Mouse (Mus musculus): Measurements from ENCODE around the gene Nup160. TPM values are rescaled to one million over a fixed set of nuclear protein-coding genes. Genes with fewer than 3 reads are reported as not detected.

The Nup160 gene
- polyA plus RNA-seq, 1 experiment from 2014 or later: 53.7 TPM

DNA sequence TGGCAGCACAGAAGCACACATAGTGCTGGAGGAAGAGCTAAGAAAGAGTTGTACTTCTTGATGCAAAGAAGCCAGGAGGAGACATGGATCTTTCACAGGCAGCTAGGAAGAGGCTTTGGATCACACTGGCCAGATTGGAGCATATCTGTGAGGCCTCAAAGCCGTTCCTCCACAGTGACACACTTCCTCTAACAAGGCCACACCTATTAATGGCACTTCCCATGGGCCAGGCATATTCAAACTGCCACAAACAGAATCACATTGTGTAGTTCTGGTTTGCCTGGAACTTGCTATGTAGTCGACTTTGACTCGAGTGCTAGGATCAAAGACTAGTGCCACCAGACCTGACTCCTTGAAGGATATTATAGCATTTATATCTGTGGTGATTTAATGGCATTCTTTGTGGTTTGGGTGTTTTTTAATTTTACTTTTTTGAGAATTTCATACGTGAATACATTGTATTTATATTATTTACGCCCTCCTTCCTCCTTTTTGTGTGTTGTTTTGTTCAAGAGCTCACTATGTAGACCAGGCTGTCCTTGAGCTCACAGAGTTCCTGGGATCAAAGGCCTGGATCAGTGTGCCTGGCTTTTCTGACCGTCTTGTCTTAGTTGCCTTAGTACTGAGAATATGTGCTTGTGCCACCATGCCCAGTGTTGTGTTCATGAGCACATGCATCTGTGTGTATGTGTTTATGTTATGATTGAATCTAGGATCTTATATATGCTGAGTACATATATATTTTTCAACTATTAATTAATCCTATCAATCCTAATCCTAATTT lies 72.9 kb downstream of the Nup160 start:
- Histone ChIP-seq H3K4me1 (peaks cover 18% of the 10 kb centered on the region), H3K4me2 (replicated peaks) (no peak overlapping the region), H3K4me3 (no peak overlapping the region), H3K36me3 (peaks cover 49% of the 10 kb centered on the region), H3K27ac (no peak overlapping the region), H3K27me3 (no peaks in the 10 kb centered on the region), H3K9me3 (no peaks in the 10 kb centered on the region), H3K9ac (no peak overlapping the region)
- WGBS: 81% methylated on average over 6 of the region's 6 CpGs
- no peak for ATAC-seq (ENCODE audit: insufficient number of reproducible peaks, insufficient read depth, low FRiP score, low TSS enrichment)

DNA sequence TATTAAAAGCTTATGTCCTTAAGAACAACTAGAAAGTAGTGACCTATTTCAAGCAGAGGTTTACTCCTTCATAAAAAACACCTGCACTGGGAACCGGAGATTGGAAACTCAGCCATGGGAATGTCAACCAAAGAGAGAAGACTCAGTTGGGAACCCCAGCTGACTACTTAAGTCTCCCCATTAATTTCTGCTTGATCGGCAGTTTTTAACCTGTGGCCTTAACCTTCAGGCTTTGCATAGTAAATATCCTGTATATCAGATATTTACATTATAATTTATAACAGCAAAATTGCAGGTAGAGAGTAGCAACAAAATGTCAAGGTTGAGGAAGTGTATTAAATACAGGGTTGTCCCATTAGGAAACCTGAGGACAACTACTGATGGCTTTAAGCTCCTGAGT lies 76.5 kb downstream of the Nup160 start:
- WGBS: 94% methylated on average over 2 of the region's 2 CpGs
- peaks cover 68% of the 10 kb centered on the region for H3K36me3 ChIP-seq

DNA sequence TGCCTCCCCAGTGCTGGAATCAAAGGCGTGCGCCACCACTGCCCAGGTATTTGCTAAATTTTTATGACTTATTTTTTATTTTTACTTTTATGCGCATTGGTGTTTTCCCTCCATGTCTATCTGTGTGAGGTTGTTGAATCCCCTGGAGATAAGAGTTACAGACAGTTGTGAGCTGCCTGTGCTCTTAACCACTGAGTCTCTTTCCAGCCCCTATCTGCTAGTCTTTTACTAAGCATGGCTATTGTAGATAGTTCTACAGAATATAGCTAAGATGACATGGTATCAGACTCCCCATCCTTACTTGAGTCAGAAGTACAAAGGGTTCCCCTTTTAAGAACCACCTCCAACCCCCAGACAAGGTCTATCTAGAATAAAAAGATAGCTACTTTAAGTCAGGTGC lies 77.2 kb downstream of the Nup160 start:
- no peak for ATAC-seq (ENCODE audit: insufficient number of reproducible peaks, insufficient read depth, low FRiP score, low TSS enrichment)
- peaks cover 73% of the 10 kb centered on the region for H3K36me3 ChIP-seq

More for the DNA sequence above, 76.5 kb downstream of the Nup160 start:
- Histone ChIP-seq H3K27ac (no peak overlapping the region), H3K9ac (no peak overlapping the region), H3K4me1 (0 out of 2 replicates have a peak, but pooled peaks cover 11% of the 10 kb centered on the region), H3K27me3 (no peaks in the 10 kb centered on the region), H3K4me2 (replicated peaks) (no peak overlapping the region), H3K4me3 (no peak overlapping the region), H3K9me3 (no peaks in the 10 kb centered on the region)
- no peak for ATAC-seq (ENCODE audit: insufficient number of reproducible peaks, insufficient read depth, low FRiP score, low TSS enrichment)

DNA sequence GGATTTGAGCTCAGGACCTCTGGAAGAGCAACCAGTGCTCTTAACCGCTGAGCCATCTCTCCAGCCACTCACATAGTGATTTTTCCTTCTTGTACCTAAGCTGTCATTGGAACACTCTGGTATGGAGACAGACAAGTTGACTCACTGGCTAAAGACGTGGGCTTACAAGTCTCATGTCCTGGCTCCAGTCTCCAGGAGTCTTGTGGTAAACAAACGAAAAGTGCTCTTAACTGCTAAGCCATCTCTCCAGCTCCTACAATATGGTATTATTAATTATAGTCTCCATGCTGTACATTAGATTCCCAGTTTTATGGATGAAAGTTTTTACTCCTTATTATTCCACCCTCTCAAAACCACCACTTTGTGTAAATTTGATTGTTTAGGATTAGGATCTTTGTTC lies 88.1 kb downstream of the Nup160 start:
- H3K9ac ChIP-seq: no peak overlapping the region
- no peaks in the 10 kb centered on the region for H3K9me3 ChIP-seq
- H3K27ac ChIP-seq: no peak overlapping the region
- no peak overlapping the region for H3K4me2 ChIP-seq (replicated peaks)
- ATAC-seq (ENCODE audit: insufficient number of reproducible peaks, insufficient read depth, low FRiP score, low TSS enrichment): no peak
- no peaks in the 10 kb centered on the region for H3K27me3 ChIP-seq
- H3K4me1 ChIP-seq: no peaks in the 10 kb centered on the region
- 88% methylated on average over 3 of the region's 3 CpGs for WGBS
- H3K36me3 ChIP-seq: peaks cover 82% of the 10 kb centered on the region
- H3K4me3 ChIP-seq: no peak overlapping the region

More for the DNA sequence above, 77.2 kb downstream of the Nup160 start:
- Histone ChIP-seq H3K27ac (no peak overlapping the region), H3K9ac (no peak overlapping the region), H3K4me3 (no peak overlapping the region), H3K4me1 (0 out of 2 replicates have a peak, but pooled peaks cover 6% of the 10 kb centered on the region), H3K4me2 (replicated peaks) (no peak overlapping the region), H3K27me3 (no peaks in the 10 kb centered on the region), H3K9me3 (no peaks in the 10 kb centered on the region)
- 95% methylated on average over 3 of the region's 3 CpGs for WGBS

DNA sequence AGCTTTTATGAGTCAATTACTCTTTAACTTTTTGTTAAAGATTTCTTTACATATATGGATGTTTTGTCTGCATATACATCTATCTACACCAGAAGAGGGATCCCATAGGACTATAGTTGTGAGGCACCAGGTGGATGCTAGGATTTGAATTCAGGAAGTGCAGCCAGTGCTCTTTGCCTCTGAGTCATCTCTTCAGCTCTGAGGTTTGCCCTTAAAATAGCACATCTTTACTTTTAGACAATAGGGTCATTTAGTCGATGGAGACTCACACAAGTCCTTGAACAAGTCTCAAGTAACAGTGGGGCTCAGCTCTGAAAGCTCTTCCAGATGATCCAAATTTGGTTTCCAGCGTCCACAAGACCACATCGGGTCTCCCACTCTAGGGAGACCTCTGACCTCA lies 104.3 kb downstream of the Nup160 start:
- Histone ChIP-seq H3K36me3 (peaks cover 47% of the 10 kb centered on the region), H3K9ac (no peak overlapping the region), H3K27me3 (no peaks in the 10 kb centered on the region), H3K9me3 (no peaks in the 10 kb centered on the region), H3K4me3 (no peak overlapping the region), H3K4me2 (replicated peaks) (no peak overlapping the region), H3K4me1 (peaks cover 12% of the 10 kb centered on the region), H3K27ac (no peak overlapping the region)
- ATAC-seq (ENCODE audit: insufficient number of reproducible peaks, insufficient read depth, low FRiP score, low TSS enrichment): no peak
- WGBS: 14% methylated on average over 3 of the region's 3 CpGs

DNA sequence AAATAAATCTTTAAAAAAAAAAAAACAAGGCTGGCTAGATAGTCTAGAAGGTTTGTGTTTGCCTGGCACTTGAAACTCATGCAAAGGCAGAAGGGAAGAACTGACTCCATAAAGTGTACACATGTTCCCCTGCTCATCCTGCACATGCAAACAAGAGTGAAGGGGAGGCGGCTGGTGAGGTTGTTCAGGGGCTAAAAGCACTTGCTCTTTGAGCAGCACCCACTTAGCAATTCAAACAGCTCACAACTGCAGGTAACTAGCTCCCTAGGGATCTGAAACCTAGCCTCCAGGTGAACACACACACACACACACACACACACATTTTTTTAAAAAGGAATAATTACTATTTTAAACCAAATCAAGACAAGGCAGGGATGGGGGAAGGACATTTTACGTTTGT lies 104.9 kb downstream of the Nup160 start:
- no peak for ATAC-seq (ENCODE audit: insufficient number of reproducible peaks, insufficient read depth, low FRiP score, low TSS enrichment)
- peak overlapping the region; percentile 97 for H3K4me2 ChIP-seq (replicated peaks)

DNA sequence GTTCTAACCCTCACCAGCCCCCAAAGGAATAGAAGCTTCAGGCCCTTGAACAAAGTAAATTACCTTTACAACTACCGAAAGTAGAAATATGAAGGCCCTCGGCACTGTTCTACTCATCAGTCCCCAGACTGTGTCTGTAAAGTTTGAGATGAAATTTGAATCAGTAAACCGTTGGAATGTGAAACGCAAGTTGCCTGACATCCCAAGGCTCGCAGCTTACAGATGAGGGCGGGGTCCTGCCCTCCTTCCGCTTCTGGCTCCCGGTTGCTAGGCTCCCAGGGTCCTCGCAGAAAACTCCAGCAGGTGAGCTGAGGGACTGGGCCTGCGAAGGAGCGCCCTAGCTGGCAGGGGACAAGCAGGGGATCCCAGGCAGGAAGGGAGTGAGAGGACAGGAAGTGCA lies 105.4 kb downstream of the Nup160 start, which contains the start of gene Agbl2:
Gene Agbl2, plus strand, starts transcription at position 270 of the 400 bp plus-strand sequence.
- peak; percentile 73; the same call in 1 of the 2 replicates for ATAC-seq (ENCODE audit: insufficient number of reproducible peaks, insufficient read depth, low FRiP score, low TSS enrichment)
- Histone ChIP-seq H3K9me3 (no peaks in the 10 kb centered on the region), H3K27me3 (no peaks in the 10 kb centered on the region), H3K27ac (no peak within 1 kb of the TSS), H3K4me3 (peak within 1 kb of the TSS; percentile 46), H3K4me2 (replicated peaks) (peak within 1 kb of the TSS; percentile 97), H3K36me3 (peaks cover 36% of the 10 kb centered on the region), H3K4me1 (peaks cover 12% of the 10 kb centered on the region), H3K9ac (peak within 1 kb of the TSS; percentile 44)
- WGBS: 1% methylated on average over 11 of the region's 11 CpGs

More for the DNA sequence above, 104.9 kb downstream of the Nup160 start:
- Histone ChIP-seq H3K9ac (no peak overlapping the region; the same call in 1 of the 2 replicates), H3K27ac (no peak overlapping the region), H3K4me1 (peaks cover 12% of the 10 kb centered on the region), H3K4me3 (no peak overlapping the region), H3K9me3 (no peaks in the 10 kb centered on the region), H3K27me3 (no peaks in the 10 kb centered on the region), H3K36me3 (peaks cover 41% of the 10 kb centered on the region)
- 32% methylated on average over 2 of the region's 2 CpGs for WGBS

DNA sequence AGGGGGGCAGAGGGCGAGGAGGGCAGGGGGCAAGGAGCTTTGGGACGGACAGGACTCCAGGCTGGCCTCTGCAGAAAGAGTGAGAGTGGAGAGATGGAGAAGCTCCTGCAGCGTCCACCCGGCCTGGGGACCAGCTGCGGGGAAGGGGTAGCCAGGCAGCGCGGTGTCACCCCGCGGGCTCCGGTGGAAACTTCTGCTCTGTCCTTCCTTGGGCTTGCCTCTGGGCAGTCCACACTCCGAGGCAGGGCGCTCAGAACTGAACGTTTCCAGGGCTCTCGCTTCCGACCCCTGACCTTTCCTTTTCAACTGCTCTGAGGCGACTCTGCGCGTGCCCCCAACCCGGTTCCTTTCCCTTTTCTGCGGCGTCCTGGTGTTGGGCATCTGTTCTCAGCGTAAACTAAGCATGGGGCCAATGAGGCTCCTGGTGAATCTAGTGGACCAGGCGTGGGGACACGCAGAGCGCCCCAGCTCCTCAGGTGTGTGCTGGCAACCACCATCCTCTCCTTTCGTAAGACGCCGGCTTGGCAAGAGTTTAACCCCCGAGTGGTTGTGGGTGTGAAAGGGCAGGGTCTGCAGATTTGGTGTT lies 106.0 kb downstream of the Nup160 start:
- 2% methylated on average over 27 of the region's 29 CpGs for WGBS
- ATAC-seq (ENCODE audit: insufficient number of reproducible peaks, insufficient read depth, low FRiP score, low TSS enrichment): peak; percentile 53; the same call in 1 of the 2 replicates
- Histone ChIP-seq H3K4me1 (peaks cover 12% of the 10 kb centered on the region), H3K4me3 (peak overlapping the region; percentile 46), H3K4me2 (replicated peaks) (peak overlapping the region; percentile 97), H3K27ac (no peak overlapping the region), H3K9ac (peak overlapping the region; percentile 44; the same call in 1 of the 2 replicates), H3K27me3 (no peaks in the 10 kb centered on the region), H3K36me3 (peaks cover 30% of the 10 kb centered on the region), H3K9me3 (no peaks in the 10 kb centered on the region)

Other genes with a start within 250 kb of the Nup160 start
- 2.6 and 3.7 TPM in 2 replicates for gene Ptprj, start 96.6 kb upstream of the Nup160 start, polyA plus RNA-seq (2016; fragmentation: Nextera tagmentation; extraction: Ambion mirVana)
- 158 TPM in 2 replicates for gene Fnbp4, start 68.2 kb downstream of the Nup160 start, polyA plus RNA-seq (2016; fragmentation: Nextera tagmentation; extraction: Ambion mirVana)
- gene Agbl2, start 105.5 kb downstream of the Nup160 start, polyA plus RNA-seq (2016; fragmentation: Nextera tagmentation; extraction: Ambion mirVana): 0.98 and 1.1 TPM in 2 replicates
- gene Mtch2, start 169.9 kb downstream of the Nup160 start, polyA plus RNA-seq (2016; fragmentation: Nextera tagmentation; extraction: Ambion mirVana): 191 and 198 TPM in 2 replicates
- 21.8 and 25.9 TPM in 2 replicates for gene C1qtnf4, start 208.6 kb downstream of the Nup160 start, polyA plus RNA-seq (2016; fragmentation: Nextera tagmentation; extraction: Ambion mirVana)
- gene Kbtbd4, start 227.5 kb downstream of the Nup160 start, polyA plus RNA-seq (2016; fragmentation: Nextera tagmentation; extraction: Ambion mirVana): 51.1 and 53.7 TPM in 2 replicates
- 208 and 212 TPM in 2 replicates for gene Ndufs3, start 227.6 kb downstream of the Nup160 start, polyA plus RNA-seq (2016; fragmentation: Nextera tagmentation; extraction: Ambion mirVana)

Measured in embryonic facial prominence, embryonic 12.5 days (tissue).